Mouse (Mus musculus) R1 (cell line): Measurements from ENCODE around the gene Gm7029.
A peak's percentile ranks its signal among the peaks of the same experiment; 100 is the strongest.
"Not testable (repeated sequence)": the region's sequence is repeated elsewhere in the genome, so short reads cannot be mapped to it uniquely, and the experiment has no call there.

Experiments
- DNase-seq: peaks from one replicate; pipeline ENCODE4 v3.0.0-alpha.2; 2018; ENCODE audit warnings: low read depth, low spot score

Gene Gm7029

GRCm38 (mm10) chr17:33891892-33892291, 18.3 kb downstream of the Gm7029 start:
- DNase-seq: not testable (repeated sequence)

- DNase-seq: peak; percentile 96
Measured at GRCm38 (mm10) chr17:33892429-33892828, 18.8 kb downstream of the Gm7029 start.

GRCm38 (mm10) chr17:33893011-33893410, 19.4 kb downstream of the Gm7029 start:
- DNase-seq: peak; percentile 80

- peak; percentile 92 for DNase-seq
Measured at GRCm38 (mm10) chr17:33897114-33897794, 23.6 kb downstream of the Gm7029 start.

GRCm38 (mm10) chr17:33898193-33898592, 24.6 kb downstream of the Gm7029 start:
- DNase-seq: not testable (repeated sequence)

- peak; percentile 75 for DNase-seq
Measured at GRCm38 (mm10) chr17:33899642-33900041, 26.0 kb downstream of the Gm7029 start.

- DNase-seq: peak; percentile 60
Measured at GRCm38 (mm10) chr17:33900281-33900988, 26.8 kb downstream of the Gm7029 start.

- peak; percentile 98 for DNase-seq
Measured at GRCm38 (mm10) chr17:33900989-33901314, 27.3 kb downstream of the Gm7029 start.

- DNase-seq: peak; percentile 88
Measured at GRCm38 (mm10) chr17:33901653-33902052, 28.0 kb downstream of the Gm7029 start.

- peak; percentile 58 for DNase-seq
Measured at GRCm38 (mm10) chr17:33902079-33902478, 28.4 kb downstream of the Gm7029 start.

- no peak for DNase-seq
Measured at GRCm38 (mm10) chr17:33902491-33902890, 28.9 kb downstream of the Gm7029 start.

- DNase-seq: peak; percentile 81
Measured at GRCm38 (mm10) chr17:33903911-33904651, 30.4 kb downstream of the Gm7029 start.

- DNase-seq: peak; percentile 60
Measured at GRCm38 (mm10) chr17:33904835-33905234, 31.2 kb downstream of the Gm7029 start, which contains the start of gene Platr17. Gene Platr17 (plus strand): TSS chr17:33905135.

- peak; percentile 75 for DNase-seq
Measured at GRCm38 (mm10) chr17:33908331-33909076, 34.9 kb downstream of the Gm7029 start.

GRCm38 (mm10) chr17:33909077-33909868, 35.6 kb downstream of the Gm7029 start, which contains the start of gene Daxx:
Gene Daxx (plus strand): TSS chr17:33909414.
- peak; percentile 98 for DNase-seq

GRCm38 (mm10) chr17:33909869-33910250, 36.2 kb downstream of the Gm7029 start:
- peak; percentile 82 for DNase-seq

- DNase-seq: peak; percentile 52
Measured at GRCm38 (mm10) chr17:33910346-33911051, 36.9 kb downstream of the Gm7029 start.

- DNase-seq: peak; percentile 40
Measured at GRCm38 (mm10) chr17:33911052-33911812, 37.6 kb downstream of the Gm7029 start.

GRCm38 (mm10) chr17:33911813-33912414, 38.3 kb downstream of the Gm7029 start:
- peak; percentile 56 for DNase-seq
